Mouse (Mus musculus): ENCODE measurements around the gene Igfbp1.
"Not testable (repeated sequence)": the region's sequence is repeated elsewhere in the genome, so short reads cannot be mapped to it uniquely, and the experiment has no call there.

Gene Igfbp1

GRCm38 (mm10) chr11:7194432-7195311 is 2.9 kb upstream of the Igfbp1 start:
- no peak for DNase-seq (ENCODE audit: low spot score in 2 of 2)

GRCm38 (mm10) chr11:7195312-7195685 is 2.3 kb upstream of the Igfbp1 start:
- no peak for DNase-seq (ENCODE audit: low spot score in 2 of 2)

- no peak for DNase-seq (ENCODE audit: low spot score in 2 of 2)
These were observed 424 bp downstream of the Igfbp1 start for GRCm38 (mm10) chr11:7198006-7198405.

- no peak for DNase-seq (ENCODE audit: low spot score in 2 of 2)
These were observed 1.1 kb downstream of the Igfbp1 start for GRCm38 (mm10) chr11:7198481-7199256.

GRCm38 (mm10) chr11:7199736-7200392 is 2.3 kb downstream of the Igfbp1 start:
- DNase-seq (ENCODE audit: low spot score in 2 of 2), result no peak

- DNase-seq (ENCODE audit: low spot score in 2 of 2), result no peak
These were observed 2.8 kb downstream of the Igfbp1 start for GRCm38 (mm10) chr11:7200393-7200783.

- no peak for DNase-seq (ENCODE audit: low spot score in 2 of 2)
These were observed 4.6 kb downstream of the Igfbp1 start for GRCm38 (mm10) chr11:7202206-7202605.

GRCm38 (mm10) chr11:7203846-7204245 is 6.3 kb downstream of the Igfbp1 start:
- DNase-seq (ENCODE audit: low spot score in 2 of 2), result no peak

- DNase-seq (ENCODE audit: low spot score in 2 of 2), result peak in 1 of 2 experiments; percentile 12
These were observed 12.8 kb downstream of the Igfbp1 start for GRCm38 (mm10) chr11:7210343-7210742.

GRCm38 (mm10) chr11:7211211-7211610 is 13.6 kb downstream of the Igfbp1 start:
- DNase-seq (ENCODE audit: low spot score in 2 of 2), result no peak

GRCm38 (mm10) chr11:7212126-7212798 is 14.7 kb downstream of the Igfbp1 start:
- no peak for DNase-seq (ENCODE audit: low spot score in 2 of 2)

GRCm38 (mm10) chr11:7213161-7213500 is 15.5 kb downstream of the Igfbp1 start:
- no peak for DNase-seq (ENCODE audit: low spot score in 2 of 2)

GRCm38 (mm10) chr11:7213501-7214341 is 16.1 kb downstream of the Igfbp1 start, which contains the start of gene Igfbp3:
TSS of gene Igfbp3 (minus strand) at chr11:7213923.
- DNase-seq (ENCODE audit: low spot score in 2 of 2), result no peak

- DNase-seq (ENCODE audit: low spot score in 2 of 2), result no peak
These were observed 16.7 kb downstream of the Igfbp1 start for GRCm38 (mm10) chr11:7214342-7214660.

- DNase-seq (ENCODE audit: low spot score in 2 of 2), result no peak
These were observed 17.2 kb downstream of the Igfbp1 start for GRCm38 (mm10) chr11:7214761-7215160.

- DNase-seq (ENCODE audit: low spot score in 2 of 2), result no peak
These were observed 18.1 kb downstream of the Igfbp1 start for GRCm38 (mm10) chr11:7215703-7216102.

GRCm38 (mm10) chr11:7221826-7222225 is 24.2 kb downstream of the Igfbp1 start:
- not testable (repeated sequence) for DNase-seq (ENCODE audit: low spot score in 2 of 2)

GRCm38 (mm10) chr11:7226200-7226599 is 28.6 kb downstream of the Igfbp1 start:
- no peak for DNase-seq (ENCODE audit: low spot score in 2 of 2)

GRCm38 (mm10) chr11:7226810-7227550 is 29.4 kb downstream of the Igfbp1 start:
- DNase-seq (ENCODE audit: low spot score in 2 of 2), result no peak

- no peak for DNase-seq (ENCODE audit: low spot score in 2 of 2)
These were observed 30.5 kb downstream of the Igfbp1 start for GRCm38 (mm10) chr11:7228107-7228506.

All from spleen, postnatal 14 days (tissue).